Mouse (Mus musculus) MEL-GATA-1-ER (cell line): ENCODE results near the gene Cers2.

Source experiments
- DNase-seq: peaks from one replicate; pipeline ENCODE4 v3.0.0-alpha.2; 2012; ENCODE audit warnings: low read depth; ENCODE audit errors: extremely low read depth

The Cers2 gene

DNA sequence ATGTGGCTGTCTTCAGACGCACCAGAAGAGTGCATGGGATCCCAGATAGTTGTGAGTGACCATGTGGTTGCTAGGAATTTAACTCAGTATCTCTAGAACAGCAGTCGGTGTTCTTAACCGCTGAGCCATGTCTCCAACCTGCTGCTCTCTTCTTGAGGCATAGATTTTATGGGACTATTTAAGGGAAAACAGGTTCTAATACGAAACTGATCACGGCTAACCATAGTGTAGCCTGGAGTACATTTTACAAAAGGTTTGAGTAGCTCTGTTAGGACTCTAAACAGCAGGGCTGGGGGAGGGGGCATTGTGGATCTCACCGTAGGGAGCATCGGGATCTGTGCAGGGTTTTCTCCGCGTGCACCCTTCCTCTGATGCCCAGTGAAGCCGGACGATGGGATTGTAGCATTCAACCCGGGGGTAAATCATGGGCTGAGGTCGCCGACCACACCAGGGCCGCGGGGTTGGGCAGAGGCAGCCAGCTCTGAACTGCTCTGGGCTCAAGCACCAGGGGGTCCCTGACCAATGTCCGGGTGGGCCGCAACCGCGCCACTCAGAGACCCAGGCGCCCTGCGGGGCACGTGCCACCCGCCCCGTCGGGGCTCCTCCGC lies at the start of gene Cers2:
Gene Cers2 (plus strand): TSS at position 306 of the 608 bp plus-strand sequence.
- DNase-seq, result peak; percentile 61

DNA sequence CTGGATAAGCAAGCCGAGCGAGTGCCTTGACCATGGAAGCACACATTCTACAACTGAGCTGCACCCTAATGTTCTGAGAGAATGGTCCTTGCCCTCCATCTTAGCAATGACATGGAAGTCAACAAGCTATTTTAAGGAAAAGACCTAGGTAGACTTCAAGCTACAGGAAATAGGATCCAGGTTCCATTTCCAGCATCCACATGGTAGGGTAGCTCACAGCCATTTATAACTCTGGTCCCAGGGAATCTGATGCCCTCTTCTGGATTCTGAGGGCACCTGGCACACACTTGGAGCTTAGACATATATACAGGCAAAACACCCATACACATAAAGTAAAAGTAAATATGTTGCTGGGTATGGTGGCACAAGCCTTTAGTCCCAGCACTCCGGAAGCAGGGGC lies 48.5 kb upstream of the Cers2 start:
- DNase-seq, result no peak

DNA sequence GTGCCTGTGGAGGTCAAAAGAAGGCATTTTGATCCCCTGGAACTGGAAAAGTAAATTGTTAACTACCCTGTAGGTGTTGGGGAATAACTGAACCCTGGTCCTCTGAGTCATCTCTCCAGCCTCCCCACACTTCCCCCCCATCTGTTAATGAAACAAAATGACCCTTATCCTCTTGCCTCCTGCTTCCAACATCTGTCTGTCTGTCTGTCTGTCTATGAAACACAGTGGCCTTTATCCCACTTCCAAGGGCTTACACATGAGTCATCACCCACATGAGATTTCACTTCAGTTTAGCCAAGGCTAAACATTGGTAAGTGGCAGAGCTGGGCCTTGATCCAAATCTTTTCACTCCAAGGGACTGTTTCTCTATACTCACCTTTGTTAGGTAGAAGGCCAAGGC lies 46.7 kb upstream of the Cers2 start:
- no peak for DNase-seq

DNA sequence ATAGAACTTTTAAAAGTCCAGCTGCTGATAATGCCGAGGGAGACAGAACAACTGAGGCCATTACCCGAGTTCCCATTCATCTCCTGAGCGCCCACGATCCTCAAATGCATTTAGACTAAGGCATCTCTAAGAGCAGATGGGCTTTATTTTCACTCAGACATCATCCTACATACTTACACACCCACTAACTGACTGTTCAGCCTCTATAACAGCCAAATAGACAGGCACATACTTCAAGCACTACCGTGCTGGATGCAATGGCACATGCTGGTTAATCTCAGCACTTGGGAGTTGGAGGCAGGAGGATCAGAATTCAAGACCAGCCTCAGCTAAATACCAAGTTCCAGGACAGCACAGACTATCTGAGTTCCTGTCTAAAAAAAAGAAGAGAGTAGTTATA lies 44.8 kb upstream of the Cers2 start:
- DNase-seq, result no peak

DNA sequence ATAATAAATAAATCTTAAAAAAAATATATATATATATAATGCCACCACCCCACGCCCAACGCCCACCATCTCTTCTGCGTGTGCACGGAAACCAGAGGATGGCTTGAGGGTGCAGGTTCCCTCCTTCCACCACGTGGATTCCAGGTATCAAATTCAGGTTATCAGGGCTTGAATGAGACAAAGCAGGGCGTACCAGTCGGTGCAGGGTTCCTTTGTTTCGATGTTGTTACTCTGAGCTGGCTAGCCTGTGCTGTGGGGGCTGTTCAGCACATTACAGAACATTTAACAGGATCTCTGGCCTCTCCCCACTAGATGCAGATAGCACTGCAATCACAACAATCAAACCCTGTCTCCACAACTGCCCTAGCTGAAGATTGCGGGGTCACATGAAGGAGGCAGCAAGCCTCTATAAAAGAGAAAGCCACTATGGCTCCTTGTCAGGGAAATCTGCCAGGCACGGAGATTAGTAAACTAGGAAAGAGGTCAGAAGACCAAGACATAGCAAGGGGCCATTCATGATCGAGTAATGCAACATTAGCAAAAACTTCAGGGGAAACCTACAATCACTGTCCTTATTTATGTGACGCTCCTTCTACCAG lies 43.7 kb upstream of the Cers2 start:
- no peak for DNase-seq

DNA sequence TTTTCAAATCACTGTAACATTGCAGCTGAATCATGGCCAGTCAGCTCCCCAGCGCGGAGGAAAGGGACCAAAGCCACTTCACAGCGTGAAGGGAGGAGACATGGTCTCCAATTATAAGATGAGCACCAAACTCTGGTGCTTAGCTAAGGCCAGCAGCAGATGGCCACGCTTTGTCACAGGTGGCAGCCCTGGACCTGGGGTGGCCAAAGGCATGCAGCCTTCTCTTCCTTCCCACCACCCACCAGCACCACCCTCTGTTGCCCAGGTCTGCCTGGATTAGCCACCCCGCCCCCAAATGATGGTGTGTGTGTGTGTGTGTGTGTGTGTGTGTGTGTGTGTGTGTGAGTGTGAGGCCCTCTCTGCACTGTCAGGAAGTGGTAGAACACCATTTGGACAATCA lies 41.1 kb upstream of the Cers2 start:
- no peak for DNase-seq

DNA sequence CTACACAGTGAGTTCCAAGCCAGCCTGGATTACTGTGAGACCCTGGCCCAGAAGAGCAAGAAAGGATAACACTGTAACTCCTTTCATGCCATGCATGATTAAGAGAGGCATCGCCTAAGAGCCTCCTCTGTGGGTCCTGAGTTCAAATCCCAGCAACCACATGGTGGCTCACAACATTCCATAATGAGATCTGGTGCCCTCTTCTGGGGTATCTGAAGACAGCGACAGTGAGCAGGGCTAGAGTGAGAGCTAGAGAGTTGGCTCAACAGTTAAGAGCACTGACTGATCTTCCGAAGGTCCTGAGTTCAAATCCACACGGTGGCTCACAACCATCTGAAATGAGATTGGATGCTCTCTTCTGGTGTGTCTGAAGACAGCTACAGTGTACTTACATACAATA lies 40.1 kb upstream of the Cers2 start:
- no peak for DNase-seq

DNA sequence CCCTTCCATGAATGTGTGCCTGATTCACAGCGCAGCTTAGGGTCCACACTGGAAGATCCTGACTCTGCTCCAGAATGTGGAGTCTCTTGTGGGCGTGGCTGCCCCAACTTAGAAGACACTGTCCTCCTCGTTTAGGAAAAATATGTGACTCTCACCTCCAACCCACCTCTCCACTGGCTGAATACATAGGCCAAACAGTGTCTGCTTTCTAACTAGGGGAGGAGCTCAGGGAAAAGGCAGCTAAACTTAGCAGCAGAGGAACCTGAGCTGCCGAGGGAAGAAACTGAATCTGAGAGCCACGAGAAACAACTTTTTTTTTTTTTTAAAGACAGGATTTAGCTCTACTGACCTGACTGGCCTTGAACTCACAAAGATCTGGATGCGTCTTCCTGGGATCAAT lies 39.4 kb upstream of the Cers2 start:
- no peak for DNase-seq

DNA sequence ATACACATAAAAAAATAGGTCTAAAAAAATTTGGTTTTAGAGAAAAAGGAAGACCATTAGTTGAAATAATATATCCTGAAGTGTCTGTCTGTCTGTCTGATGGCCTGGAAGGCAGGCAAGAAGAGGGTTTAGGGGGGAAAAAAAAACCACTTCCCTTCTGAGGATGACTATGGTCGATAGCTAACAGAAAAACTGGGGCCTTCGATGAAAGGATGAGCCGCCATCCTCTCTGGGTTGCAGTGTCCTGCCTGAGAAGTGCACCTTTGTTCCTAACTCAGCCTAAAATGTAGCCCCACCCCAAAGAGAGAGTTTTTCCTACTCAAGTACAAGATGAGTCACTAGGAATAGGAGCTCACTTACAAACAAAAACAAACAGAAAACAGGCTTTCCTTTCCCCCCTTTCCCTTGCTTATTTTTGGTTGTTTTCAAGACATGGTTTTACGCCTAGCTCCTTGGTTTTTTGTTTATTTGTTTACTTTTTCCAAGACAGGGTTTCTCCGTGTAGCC lies 38.1 kb upstream of the Cers2 start:
- peak; percentile 62 for DNase-seq

- DNase-seq, result no peak
Observed at GRCm38 (mm10) chr3:95277149-95277551, 37.4 kb upstream of the Cers2 start.

DNA sequence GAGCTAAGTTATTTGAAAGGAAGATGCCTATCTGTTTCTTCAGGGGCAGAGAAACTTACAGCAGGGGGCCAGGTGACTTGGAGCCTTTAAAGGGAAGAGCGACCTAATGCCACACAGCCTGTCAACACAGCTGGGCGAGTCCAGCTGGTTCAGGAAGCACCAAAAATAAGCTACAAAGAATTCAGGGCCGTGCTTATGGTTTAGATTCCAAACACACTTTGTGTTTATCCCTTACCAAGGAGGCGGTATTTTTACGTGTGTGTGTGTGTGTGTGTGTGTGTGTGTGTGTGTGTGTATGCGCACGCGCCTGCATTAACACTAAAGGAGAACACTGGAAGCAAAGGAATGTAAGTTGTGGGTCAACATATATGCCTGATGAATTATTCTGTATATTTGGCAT lies 33.8 kb upstream of the Cers2 start:
- peak; percentile 60 for DNase-seq

GRCm38 (mm10) chr3:95281216-95282126 lies 33.1 kb upstream of the Cers2 start, which contains the start of the genes Mindy1 and Prune1:
Mindy1 (plus strand) TSS chr3:95281345.
Prune1 (minus strand) TSS chr3:95282076.
- peak; percentile 100 for DNase-seq

DNA sequence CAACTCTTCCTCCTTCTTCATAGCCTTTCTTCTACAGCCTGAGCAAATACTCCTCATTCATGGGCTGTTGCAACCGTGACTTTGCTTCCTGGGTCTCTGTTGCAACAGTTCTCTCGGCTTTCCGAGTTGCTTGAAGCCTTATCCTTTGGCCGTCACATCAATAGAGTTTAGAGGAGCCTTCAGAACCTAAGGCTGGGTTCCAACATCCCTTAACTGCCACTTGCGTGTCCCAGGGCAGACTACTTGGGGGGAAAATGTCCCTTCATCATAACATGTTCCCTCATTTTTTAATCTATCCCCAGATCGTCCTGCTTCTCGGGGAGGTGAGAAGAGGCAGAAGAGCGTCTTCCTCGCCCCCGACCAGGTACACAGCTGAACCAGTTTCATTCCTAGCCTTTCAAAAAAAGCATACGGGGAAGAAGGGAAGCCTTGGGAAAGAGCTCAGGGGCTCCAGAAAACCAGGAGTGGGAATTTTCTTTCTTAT lies 32.2 kb upstream of the Cers2 start:
- peak; percentile 75 for DNase-seq

- peak; percentile 73 for DNase-seq
Observed at GRCm38 (mm10) chr3:95282865-95283588, 31.6 kb upstream of the Cers2 start.

GRCm38 (mm10) chr3:95283589-95283941 lies 31.0 kb upstream of the Cers2 start:
- DNase-seq, result peak; percentile 57

DNA sequence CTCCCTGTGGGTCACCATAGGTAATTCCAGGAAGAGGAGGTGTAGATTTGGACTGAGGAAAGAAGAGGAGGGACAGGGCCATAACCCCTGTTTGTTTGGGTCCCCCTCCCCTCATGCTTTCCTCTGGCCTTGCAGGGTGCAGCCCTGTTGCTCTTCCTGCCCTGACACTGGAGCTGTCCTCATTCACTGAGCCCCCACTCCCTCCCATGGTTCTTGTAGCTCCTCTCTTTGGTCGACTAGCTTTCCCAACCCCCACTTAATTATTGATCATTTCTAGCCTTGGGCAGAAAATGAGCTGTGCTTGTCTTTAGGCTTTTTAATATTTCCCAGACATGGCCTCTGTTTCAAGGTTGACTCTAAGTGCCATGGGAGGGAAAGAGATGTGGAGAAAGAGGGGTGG lies 30.5 kb upstream of the Cers2 start:
- no peak for DNase-seq

- DNase-seq, result no peak
Observed at GRCm38 (mm10) chr3:95284501-95285281, 29.9 kb upstream of the Cers2 start.

GRCm38 (mm10) chr3:95285390-95285789 lies 29.2 kb upstream of the Cers2 start:
- no peak for DNase-seq

DNA sequence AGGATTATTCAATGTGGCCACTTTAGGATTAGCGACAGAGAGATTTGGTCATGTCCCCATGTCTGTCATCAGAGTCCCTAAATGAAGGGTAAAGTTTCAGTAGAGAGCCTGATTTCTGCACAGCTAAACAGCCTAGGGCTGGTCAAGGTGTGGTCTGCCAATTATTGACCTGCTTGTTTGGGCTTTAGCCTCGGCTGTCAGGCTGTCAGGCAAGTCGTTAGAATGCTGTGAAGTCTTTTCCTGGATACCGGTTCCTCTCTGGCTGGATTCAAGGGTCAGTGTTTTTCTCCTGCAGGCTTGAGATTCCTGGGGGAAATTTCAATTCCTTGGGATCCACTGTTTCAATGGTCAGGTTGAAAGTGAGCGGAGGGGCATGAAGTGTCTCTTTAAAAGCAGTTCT lies 28.6 kb upstream of the Cers2 start:
- no peak for DNase-seq

- peak; percentile 93 for DNase-seq
Observed at GRCm38 (mm10) chr3:95286510-95286909, 28.1 kb upstream of the Cers2 start.

GRCm38 (mm10) chr3:95287541-95287940 lies 27.1 kb upstream of the Cers2 start:
- DNase-seq, result no peak
